Mouse (Mus musculus) liver, embryonic 11.5 days (tissue): ENCODE measurements around the gene Haus4. TPM values are rescaled to one million over a fixed set of nuclear protein-coding genes. Genes with fewer than 3 reads are reported as not detected.

ENCODE experiments used
- ATAC-seq: fragments of 200-750 bp; cut with Nextera tagmentation; replicated peaks from 2 replicates; pipeline ENCODE4 v1.8.0; 2017; ENCODE audit warnings: moderate number of reproducible peaks, mild to moderate bottlenecking, moderate TSS enrichment, moderate library complexity; ENCODE audit not compliant: low FRiP score
- DNase-seq: peaks from one replicate; pipeline ENCODE4 v3.0.0-alpha.2; 2017; ENCODE audit warnings: low spot score
- H3K27ac ChIP-seq: fragments of 300-500 bp; sonication (generic); 2 replicates; pipeline ENCODE4 v1.5.1; 2014; ENCODE audit warnings: mild to moderate bottlenecking, low read depth, low read length, control low read depth
- H3K27me3 ChIP-seq: fragments of 300-500 bp; sonication (generic); replicated peaks from 2 replicates; pipeline ENCODE4 v1.6.1; 2014; ENCODE audit warnings: low read length, mixed read lengths; ENCODE audit not compliant: control insufficient read depth, insufficient read depth
- H3K36me3 ChIP-seq: fragments of 300-500 bp; sonication (generic); 2 replicates; pipeline ENCODE4 v1.6.1; 2014; ENCODE audit warnings: mild to moderate bottlenecking, low read length, moderate library complexity, mixed read lengths; ENCODE audit not compliant: control insufficient read depth, insufficient read depth
- H3K4me1 ChIP-seq: fragments of 300-500 bp; sonication (generic); replicated peaks from 2 replicates; pipeline ENCODE4 v1.6.1; 2014; ENCODE audit warnings: low read length, mixed read lengths; ENCODE audit not compliant: control insufficient read depth, insufficient read depth
- H3K4me2 ChIP-seq: fragments of 300-500 bp; sonication (generic); 2 replicates; pipeline ENCODE4 v1.6.1; 2014; ENCODE audit warnings: mild to moderate bottlenecking, control low read depth, moderate library complexity
- H3K4me3 ChIP-seq: fragments of 300-500 bp; sonication (generic); 2 replicates; pipeline ENCODE4 v1.5.1; 2014; ENCODE audit warnings: low read depth, low read length, control low read depth
- H3K9ac ChIP-seq: fragments of 300-500 bp; sonication (generic); 2 replicates; pipeline ENCODE4 v1.6.1; 2014; ENCODE audit warnings: low read depth, low read length, control low read depth
- H3K9me3 ChIP-seq: fragments of 300-500 bp; sonication (generic); 2 replicates; pipeline ENCODE4 v1.6.1; 2016; ENCODE audit warnings: low read length, inconsistent platforms, mixed read lengths; ENCODE audit not compliant: control insufficient read depth
- WGBS: fragments of 180-500 bp; shearing (Covaris S2); extraction: QIAGEN DNeasy Blood & Tissue Kit; methylation state at CpG from one replicate; pipeline ENCODE4 v1.1.7; 2014; 5-methylcytosine and 5-hydroxymethylcytosine counted together
- polyA plus RNA-seq: library from polyadenylated mRNA; unstranded; fragments of >200 nt; fragmentation: Nextera tagmentation; extraction: Ambion mirVana; gene quantifications from 2 replicates; pipeline ENCODE4 v1.2.1, GENCODE M21; 2014

The Haus4 gene
- polyA plus RNA-seq, 1 experiment from 2014 or later, result 71.6 TPM

DNA sequence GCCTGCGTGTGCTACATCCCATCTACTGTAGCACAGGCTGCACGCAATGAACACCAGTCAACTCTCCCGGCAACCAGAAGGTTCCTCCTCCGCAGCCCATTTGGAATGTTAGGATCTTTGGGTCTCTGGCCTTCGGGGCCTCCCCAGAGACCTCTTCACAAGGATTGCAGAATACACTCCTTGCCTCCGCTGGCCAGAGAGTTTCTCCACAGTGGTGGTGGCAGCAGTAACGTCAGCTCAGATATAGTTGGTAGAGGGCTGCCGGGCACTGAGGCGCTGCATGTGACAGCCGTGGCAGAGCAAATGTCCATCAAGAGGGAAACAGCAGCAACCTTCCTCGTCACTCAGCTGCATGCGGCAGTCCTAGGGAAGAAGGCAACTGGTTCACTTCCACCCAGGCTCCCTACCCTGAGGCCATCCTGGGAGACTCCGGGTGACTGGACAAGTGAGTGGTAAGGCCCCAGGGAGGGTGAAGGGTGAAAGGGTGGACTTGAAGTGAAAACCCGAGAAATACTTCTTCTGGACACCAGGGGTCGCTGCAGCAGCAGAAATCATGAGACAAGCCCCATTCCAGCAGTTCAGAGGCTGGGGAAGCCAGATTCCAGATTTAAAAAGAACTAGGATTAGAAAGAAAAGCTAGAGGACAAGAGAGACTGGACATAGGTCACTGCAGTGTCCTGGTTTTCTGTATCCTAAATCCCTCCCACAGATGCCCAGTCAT, 14.4 kb upstream of the Haus4 start:
- no peaks in the 10 kb centered on the region for H3K9me3 ChIP-seq
- DNase-seq (peak; percentile 63), ATAC-seq (peak; percentile 42; the same call in 1 of the 2 replicates)
- no peak overlapping the region for H3K4me3 ChIP-seq
- H3K4me1 ChIP-seq, result peaks cover 24% of the 10 kb centered on the region
- H3K27ac ChIP-seq, result no peak overlapping the region
- H3K9ac ChIP-seq, result no peak overlapping the region
- no peak overlapping the region for H3K4me2 ChIP-seq
- WGBS, result 71% methylated on average over 15 of the region's 15 CpGs
- H3K36me3 ChIP-seq, result peaks cover 6% of the 10 kb centered on the region; the same call in 1 of the 2 replicates
- H3K27me3 ChIP-seq, result peaks cover 5% of the 10 kb centered on the region; the same call in 1 of the 2 replicates

- Histone ChIP-seq H3K4me1 (no peaks in the 10 kb centered on the region), H3K9ac (no peak overlapping the region), H3K36me3 (no peaks in the 10 kb centered on the region), H3K27ac (no peak overlapping the region), H3K9me3 (no peaks in the 10 kb centered on the region), H3K27me3 (no peaks in the 10 kb centered on the region), H3K4me2 (no peak overlapping the region), H3K4me3 (no peak overlapping the region)
- ATAC-seq (no peak), DNase-seq (no peak)
- 83% methylated on average over 14 of the region's 14 CpGs for WGBS
Measured at GRCm38 (mm10) chr14:54560527-54561242, 6.3 kb upstream of the Haus4 start.

GRCm38 (mm10) chr14:54557330-54557729, 2.9 kb upstream of the Haus4 start:
- no peak overlapping the region for H3K9ac ChIP-seq
- WGBS, result 87% methylated on average over 8 of the region's 8 CpGs
- ATAC-seq, result no peak
- no peak overlapping the region for H3K4me3 ChIP-seq
- H3K4me2 ChIP-seq, result no peak overlapping the region
- H3K27ac ChIP-seq, result no peak overlapping the region
- no peak for DNase-seq
- peaks cover 5% of the 10 kb centered on the region; the same call in 1 of the 2 replicates for H3K4me1 ChIP-seq
- H3K27me3 ChIP-seq, result no peaks in the 10 kb centered on the region
- H3K9me3 ChIP-seq, result no peaks in the 10 kb centered on the region
- no peaks in the 10 kb centered on the region for H3K36me3 ChIP-seq

DNA sequence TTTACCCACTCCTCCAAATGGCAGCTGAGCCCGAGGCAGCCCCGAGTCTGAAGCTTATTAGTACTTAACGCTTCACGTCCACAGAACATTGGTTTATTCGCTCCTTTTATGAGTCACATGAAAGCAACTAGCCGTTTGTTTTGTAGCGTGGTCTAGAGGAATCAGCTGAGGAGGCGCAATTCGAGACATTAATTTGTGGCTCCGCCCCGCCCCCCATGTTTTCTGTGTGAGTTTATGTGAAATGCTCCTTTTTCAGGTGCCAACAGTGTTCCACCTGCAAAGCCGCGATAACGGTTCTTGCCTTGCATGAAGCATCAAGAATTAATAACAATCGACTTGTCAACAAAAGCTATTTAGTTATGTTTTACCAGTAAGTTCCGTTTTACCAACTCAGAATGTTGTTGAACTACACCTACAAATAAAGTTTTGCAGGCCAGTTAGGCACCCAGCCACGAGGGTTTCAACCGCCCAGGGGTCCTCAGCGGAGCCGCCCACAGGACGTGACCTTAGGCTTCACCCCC, 902 bp downstream of the Haus4 start:
- Histone ChIP-seq H3K27ac (peak overlapping the region; percentile 96), H3K4me3 (peak overlapping the region; percentile 65), H3K9ac (peak overlapping the region; percentile 90), H3K36me3 (peaks cover 26% of the 10 kb centered on the region), H3K27me3 (no peaks in the 10 kb centered on the region), H3K4me1 (peaks cover 5% of the 10 kb centered on the region; the same call in 1 of the 2 replicates), H3K9me3 (no peaks in the 10 kb centered on the region), H3K4me2 (peak overlapping the region; percentile 89)
- 6% methylated on average over 21 of the region's 21 CpGs for WGBS
- DNase-seq, result peak; percentile 62
- no peak for ATAC-seq

DNA sequence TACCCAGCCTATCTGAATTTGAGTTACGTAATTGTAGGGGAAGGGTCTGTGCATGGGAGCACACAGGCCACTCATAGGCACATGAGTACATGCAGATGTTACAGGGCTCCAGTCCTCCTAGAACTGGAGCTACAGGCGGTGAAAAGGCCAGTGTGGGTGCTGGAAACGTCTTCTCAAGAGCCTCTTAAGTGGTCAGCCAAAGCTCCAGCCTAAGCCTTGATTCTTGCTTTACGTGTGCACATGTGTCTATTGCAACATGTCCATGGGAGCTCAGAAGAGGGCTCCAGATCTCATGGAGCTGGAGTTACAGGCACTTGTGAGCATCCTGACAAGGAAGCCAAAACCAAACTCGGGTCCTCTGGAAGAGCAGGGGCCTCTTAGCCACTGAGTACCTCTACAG, 9.7 kb downstream of the Haus4 start:
- no peak overlapping the region for H3K4me3 ChIP-seq
- DNase-seq (no peak), ATAC-seq (no peak)
- no peak overlapping the region for H3K4me2 ChIP-seq
- H3K9ac ChIP-seq, result no peak overlapping the region
- no peaks in the 10 kb centered on the region for H3K4me1 ChIP-seq
- H3K36me3 ChIP-seq, result peaks cover 47% of the 10 kb centered on the region
- H3K27ac ChIP-seq, result no peak overlapping the region
- WGBS, result 86% methylated on average over 5 of the region's 5 CpGs
- no peaks in the 10 kb centered on the region for H3K9me3 ChIP-seq
- no peaks in the 10 kb centered on the region for H3K27me3 ChIP-seq

GRCm38 (mm10) chr14:54540771-54541170, 13.6 kb downstream of the Haus4 start:
- Histone ChIP-seq H3K9me3 (no peaks in the 10 kb centered on the region; the same call in 1 of the 2 replicates), H3K27me3 (no peaks in the 10 kb centered on the region), H3K4me3 (no peak overlapping the region), H3K9ac (no peak overlapping the region), H3K27ac (no peak overlapping the region), H3K4me2 (no peak overlapping the region), H3K36me3 (peaks cover 16% of the 10 kb centered on the region), H3K4me1 (no peaks in the 10 kb centered on the region)
- DNase-seq (no peak), ATAC-seq (no peak)
- WGBS, result 81% methylated on average over 11 of the region's 11 CpGs

GRCm38 (mm10) chr14:54538580-54538979, 15.8 kb downstream of the Haus4 start:
- no peak overlapping the region for H3K9ac ChIP-seq
- H3K27ac ChIP-seq, result no peak overlapping the region
- no peak for ATAC-seq
- H3K36me3 ChIP-seq, result peaks cover 10% of the 10 kb centered on the region
- no peak for DNase-seq
- no peak overlapping the region for H3K4me2 ChIP-seq
- no peaks in the 10 kb centered on the region; the same call in 1 of the 2 replicates for H3K9me3 ChIP-seq
- H3K4me3 ChIP-seq, result no peak overlapping the region
- no peaks in the 10 kb centered on the region for H3K4me1 ChIP-seq
- 82% methylated on average over 2 of the region's 2 CpGs for WGBS
- no peaks in the 10 kb centered on the region for H3K27me3 ChIP-seq

DNA sequence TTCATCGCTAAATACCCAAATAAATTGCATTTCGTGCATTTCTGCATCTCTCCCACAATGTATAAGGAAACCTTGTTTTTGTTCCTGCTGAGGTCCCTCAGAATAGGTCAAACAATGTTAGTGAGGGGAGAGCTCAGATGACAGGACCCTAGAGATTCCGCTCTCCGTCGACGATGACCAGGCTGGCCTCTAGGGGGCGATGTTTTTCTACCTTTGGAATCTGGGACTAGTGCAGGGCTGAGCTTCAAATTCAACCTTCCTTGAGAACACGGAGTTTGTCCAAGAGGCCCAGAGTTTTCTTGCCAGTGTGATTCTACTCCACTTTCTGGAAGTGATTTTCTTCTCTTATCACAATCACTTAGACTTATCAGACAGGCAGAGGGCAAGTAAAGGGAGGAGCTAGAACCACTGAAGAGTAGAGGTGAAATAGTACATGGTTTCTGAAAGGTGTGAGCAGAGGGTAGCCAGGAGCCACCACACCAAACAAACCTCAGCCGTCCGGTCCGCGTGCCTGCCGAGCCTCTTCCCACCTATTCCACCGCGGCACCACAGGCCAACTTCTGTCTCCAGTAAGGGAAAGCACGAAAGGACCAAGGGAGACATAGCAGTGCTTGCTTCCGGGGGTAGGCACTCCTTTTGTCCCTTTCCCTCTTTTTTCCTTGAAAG, 25.8 kb downstream of the Haus4 start:
- WGBS, result 11% methylated on average over 17 of the region's 17 CpGs
- H3K36me3 ChIP-seq, result no peaks in the 10 kb centered on the region
- no peak overlapping the region for H3K4me3 ChIP-seq
- DNase-seq, result peak; percentile 78
- H3K27me3 ChIP-seq, result no peaks in the 10 kb centered on the region
- H3K4me1 ChIP-seq, result peaks cover 7% of the 10 kb centered on the region
- no peaks in the 10 kb centered on the region for H3K9me3 ChIP-seq
- H3K4me2 ChIP-seq, result no peak overlapping the region
- H3K27ac ChIP-seq, result no peak overlapping the region
- peak; percentile 58; the same call in 1 of the 2 replicates for ATAC-seq
- H3K9ac ChIP-seq, result no peak overlapping the region
